Mouse (Mus musculus) activated CD4-positive, CD25-positive, alpha-beta regulatory T cell, adult 9 weeks (primary cell): ENCODE measurements around the gene Mbd3l1. TPM values are rescaled to one million over a fixed set of nuclear protein-coding genes. Genes with fewer than 3 reads are reported as not detected.

Source experiments
- polyA plus RNA-seq: library from polyadenylated mRNA; unstranded; fragments of 100-300 nt; shearing (Covaris generic); gene quantifications from one replicate; pipeline ENCODE4 v1.2.1, GENCODE M21; 2017

The Mbd3l1 gene
- not detected for polyA plus RNA-seq

DNA sequence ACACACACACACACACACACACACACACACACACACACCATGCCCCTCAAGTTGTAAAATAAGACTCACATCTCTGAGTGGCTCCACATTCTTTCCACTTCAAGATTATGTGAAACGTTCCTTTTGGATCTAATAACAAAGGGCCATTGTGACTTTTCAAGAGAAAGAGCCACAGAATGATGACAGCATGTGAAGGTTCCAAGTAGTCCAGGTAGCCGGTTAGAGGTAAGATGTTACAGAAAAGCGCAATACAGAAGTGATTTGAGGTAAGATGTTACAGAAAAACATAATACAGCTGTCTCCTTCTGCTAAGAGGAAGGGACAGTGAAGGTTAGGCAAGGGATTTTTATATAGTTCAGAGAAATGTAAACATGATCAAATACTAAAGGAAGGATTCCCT, at the start of gene Mbd3l1, which contains the start of gene Zfp558:
Gene Mbd3l1 (plus strand): TSS at position 192 of the 400 bp plus-strand sequence.
Gene Zfp558 (minus strand): TSS at position 101 of the 400 bp plus-strand sequence.

DNA sequence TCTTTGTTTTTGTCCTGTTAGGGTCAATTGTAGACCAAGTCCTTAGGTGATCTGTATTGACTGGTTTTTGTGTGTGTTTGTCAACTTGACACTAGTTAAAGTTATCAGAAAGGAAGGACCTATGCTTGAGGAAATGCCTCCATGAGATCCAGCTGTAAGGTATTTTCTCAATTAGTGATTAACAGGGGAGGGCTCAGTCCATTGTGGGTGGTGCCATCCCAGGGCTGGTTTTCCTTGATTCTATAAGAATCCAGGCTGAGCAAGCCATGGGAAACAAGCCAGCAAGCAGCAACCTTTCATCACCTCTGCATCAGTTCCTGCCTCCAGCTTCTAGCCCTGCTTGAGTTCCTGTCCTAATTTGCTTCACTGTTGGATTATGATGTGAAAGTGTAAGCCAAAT, 47.8 kb upstream of the Mbd3l1 start, which contains the start of gene Mbd3l2:
Gene Mbd3l2 (plus strand): TSS at position 301 of the 400 bp plus-strand sequence.

Other genes starting within 250 kb of the Mbd3l1 start
- gene Chordc1, start 186.2 kb upstream of the Mbd3l1 start, polyA plus RNA-seq: 217 TPM
- gene Naalad2, start 75.4 kb upstream of the Mbd3l1 start, polyA plus RNA-seq: 0.27 TPM
- not detected for gene Ubtfl1, start 73.9 kb upstream of the Mbd3l1 start, polyA plus RNA-seq
- not detected for gene Mbd3l2, start 47.7 kb upstream of the Mbd3l1 start, polyA plus RNA-seq
- 4.2 TPM for gene Zfp558, start 91 bp upstream of the Mbd3l1 start, polyA plus RNA-seq
- gene Muc16, start 196.2 kb downstream of the Mbd3l1 start, polyA plus RNA-seq: 0.32 TPM